Mouse (Mus musculus) cerebellum, adult 9-10 months (tissue): ENCODE results near the gene Eef1akmt4.
"Not testable (repeated sequence)": the region's sequence is repeated elsewhere in the genome, so short reads cannot be mapped to it uniquely, and the experiment has no call there.

Source experiments
- DNase-seq: peaks from one replicate; pipeline ENCODE4 v3.0.0; 2022

Eef1akmt4 gene

GRCm38 (mm10) chr16:20628871-20629391 lies 17.5 kb downstream of the Eef1akmt4 start:
- no peak for DNase-seq

- peak; percentile 67 for DNase-seq
These were observed 18.6 kb downstream of the Eef1akmt4 start, which contains the start of gene Ece2 for GRCm38 (mm10) chr16:20629731-20630634. TSS of gene Ece2 (plus strand) at chr16:20629828.

GRCm38 (mm10) chr16:20637410-20637809 lies 26.0 kb downstream of the Eef1akmt4 start:
- DNase-seq = no peak

- DNase-seq = no peak
These were observed 27.0 kb downstream of the Eef1akmt4 start for GRCm38 (mm10) chr16:20638367-20638766.

- DNase-seq = peak; percentile 77
These were observed 30.8 kb downstream of the Eef1akmt4 start for GRCm38 (mm10) chr16:20642161-20642560.

- DNase-seq = no peak
These were observed 32.5 kb downstream of the Eef1akmt4 start for GRCm38 (mm10) chr16:20643911-20644310.

GRCm38 (mm10) chr16:20651076-20651946 lies 39.9 kb downstream of the Eef1akmt4 start, which contains the start of gene Psmd2:
TSS of gene Psmd2 (plus strand) at chr16:20651652.
- DNase-seq = peak; percentile 95

GRCm38 (mm10) chr16:20651947-20652310 lies 40.5 kb downstream of the Eef1akmt4 start:
- no peak for DNase-seq

- DNase-seq = no peak
These were observed 41.9 kb downstream of the Eef1akmt4 start for GRCm38 (mm10) chr16:20653315-20653714.

GRCm38 (mm10) chr16:20657661-20658060 lies 46.3 kb downstream of the Eef1akmt4 start:
- DNase-seq = no peak

GRCm38 (mm10) chr16:20668013-20668412 lies 56.6 kb downstream of the Eef1akmt4 start, which contains the start of gene Eif4g1:
TSS of gene Eif4g1 (plus strand) at chr16:20668313.
- not testable (repeated sequence) for DNase-seq
